Mouse (Mus musculus) brain, embryonic 18.5 days (tissue): ENCODE data around the gene 1700102P08Rik.
A peak's percentile ranks its signal among the peaks of the same experiment; 100 is the strongest.

Experiments used
- DNase-seq: peaks from one replicate; pipeline ENCODE4 v3.0.0-alpha.2; 2012; ENCODE audit warnings: low read depth, low spot score

1700102P08Rik gene

DNA sequence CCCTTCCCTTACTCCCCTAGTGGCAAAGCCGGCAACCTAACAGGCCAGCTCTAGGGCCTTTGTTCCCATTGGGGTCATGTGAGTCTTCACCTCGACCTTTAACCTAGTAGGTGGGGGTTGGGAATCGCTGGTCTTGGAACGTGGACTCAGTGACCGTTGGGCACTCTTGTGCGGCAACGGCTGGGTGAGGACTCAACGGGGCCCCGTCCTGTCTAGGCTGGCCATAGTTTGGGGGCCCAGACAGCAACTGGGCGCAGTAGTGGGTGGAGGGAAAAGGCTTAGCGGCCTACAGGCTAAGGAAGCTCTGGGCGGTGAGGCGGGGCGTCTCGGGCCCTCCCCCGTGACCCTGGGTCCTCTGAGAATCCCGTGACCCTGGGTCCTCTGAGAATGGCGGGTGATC, at the start of gene 1700102P08Rik:
TSS of gene 1700102P08Rik (plus strand) at position 130 of the 400 bp plus-strand sequence.
- DNase-seq = no peak

- no peak for DNase-seq
Observed at GRCm38 (mm10) chr9:108343331-108343730, 49.3 kb upstream of the 1700102P08Rik start.

DNA sequence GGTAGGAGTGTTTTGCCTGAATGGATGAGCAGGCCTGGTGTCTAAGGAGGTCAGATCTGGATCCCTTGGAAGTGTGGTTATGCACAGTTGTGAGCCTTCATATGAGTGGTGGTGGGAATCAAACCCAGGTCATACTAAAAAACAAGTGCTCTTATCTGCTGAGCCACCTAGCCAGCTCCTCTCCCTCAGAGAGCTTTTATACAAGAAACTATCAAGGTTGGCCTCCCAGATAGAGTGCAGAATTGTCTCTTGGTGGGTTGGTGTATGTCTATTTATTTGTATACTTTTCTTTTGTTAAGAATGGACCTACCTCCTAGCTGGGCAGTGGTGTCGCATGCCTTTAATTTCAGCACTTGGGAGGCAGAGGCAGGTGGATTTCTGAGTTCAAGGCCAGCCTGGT, 48.8 kb upstream of the 1700102P08Rik start:
- DNase-seq = no peak

- no peak for DNase-seq
Observed at GRCm38 (mm10) chr9:108344471-108344870, 48.1 kb upstream of the 1700102P08Rik start.

- DNase-seq = no peak
Observed at GRCm38 (mm10) chr9:108347024-108347423, 45.6 kb upstream of the 1700102P08Rik start.

- peak; percentile 80 for DNase-seq
Observed at GRCm38 (mm10) chr9:108347540-108348289, 44.9 kb upstream of the 1700102P08Rik start, which contains the start of gene Usp4. Gene Usp4 (plus strand): TSS chr9:108347853.

DNA sequence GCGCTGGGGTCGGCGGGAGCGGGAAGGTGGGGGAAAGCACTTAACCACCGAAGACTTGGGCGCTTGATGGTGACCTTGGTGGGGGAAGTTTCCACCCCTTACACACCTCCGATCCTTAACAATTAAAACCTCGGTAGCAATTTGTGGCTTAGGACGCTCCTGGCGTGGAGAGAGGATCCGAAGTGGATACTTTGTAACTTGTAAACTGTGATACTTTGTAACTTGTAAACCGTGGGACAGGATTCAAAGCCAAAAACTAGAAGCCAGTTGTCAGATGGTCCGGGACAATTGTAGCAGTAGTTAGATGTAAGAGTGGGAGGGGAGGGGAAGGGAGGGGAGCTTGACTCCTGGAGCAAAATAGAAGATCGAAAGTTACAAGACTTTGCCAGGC, 44.3 kb upstream of the 1700102P08Rik start:
- DNase-seq = no peak

DNA sequence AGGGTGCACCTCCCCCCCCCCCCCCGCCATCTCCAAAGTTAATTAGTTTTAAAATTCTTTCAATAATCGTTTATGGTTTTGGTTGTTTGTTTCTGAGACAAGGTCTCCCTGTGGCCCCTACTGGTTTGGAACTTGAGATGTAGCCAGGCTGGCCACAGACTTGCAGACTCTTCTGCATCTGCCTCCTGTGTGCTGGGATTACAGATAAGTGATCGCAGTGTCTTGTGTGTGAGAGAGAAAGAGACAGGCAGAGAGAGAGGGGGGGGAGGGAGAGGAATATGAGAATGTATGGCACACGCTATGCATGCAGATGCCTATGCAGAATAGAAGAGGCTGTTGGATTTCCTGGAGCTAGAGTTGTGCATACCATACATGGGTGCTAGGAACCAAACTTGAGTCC, 42.9 kb upstream of the 1700102P08Rik start:
- no peak for DNase-seq

DNA sequence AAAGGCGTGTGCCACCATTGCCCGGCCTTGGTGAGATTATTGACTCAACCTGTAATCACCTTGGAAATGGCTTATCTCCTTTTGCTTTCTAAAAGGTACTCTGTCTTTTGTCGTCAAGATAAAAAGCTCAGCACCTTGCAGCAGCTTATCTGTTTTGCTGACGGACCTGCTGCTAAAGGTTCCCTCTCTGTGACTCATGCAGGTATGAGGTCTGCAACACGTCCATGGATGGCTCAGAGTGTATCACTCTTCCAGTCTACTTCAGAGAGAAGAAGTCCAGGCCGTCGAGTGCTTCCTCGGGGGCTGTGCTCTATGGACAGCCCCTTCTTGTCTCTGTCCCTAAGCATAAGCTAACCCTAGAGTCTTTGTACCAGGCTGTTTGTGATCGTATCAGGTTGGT, 14.4 kb upstream of the 1700102P08Rik start:
- DNase-seq = no peak

DNA sequence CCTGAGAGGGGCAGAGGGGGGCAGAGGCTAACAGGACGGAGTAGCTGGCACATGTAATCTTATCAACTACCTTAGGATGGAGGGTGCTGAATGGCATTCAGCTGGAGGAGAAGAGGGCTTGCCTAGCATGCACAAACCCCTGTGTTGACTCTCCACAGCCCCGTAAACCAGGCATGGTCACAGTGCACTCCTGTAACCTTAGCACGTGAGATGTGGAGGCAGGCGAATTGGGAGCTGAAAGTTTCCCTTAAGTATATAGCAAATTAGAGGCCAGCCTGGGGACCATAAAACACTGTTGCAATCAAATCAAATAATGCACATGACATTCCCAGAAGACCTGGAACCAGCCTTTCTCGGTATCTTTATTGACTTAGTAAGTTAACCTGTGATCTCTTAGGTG, 13.9 kb upstream of the 1700102P08Rik start:
- no peak for DNase-seq

DNA sequence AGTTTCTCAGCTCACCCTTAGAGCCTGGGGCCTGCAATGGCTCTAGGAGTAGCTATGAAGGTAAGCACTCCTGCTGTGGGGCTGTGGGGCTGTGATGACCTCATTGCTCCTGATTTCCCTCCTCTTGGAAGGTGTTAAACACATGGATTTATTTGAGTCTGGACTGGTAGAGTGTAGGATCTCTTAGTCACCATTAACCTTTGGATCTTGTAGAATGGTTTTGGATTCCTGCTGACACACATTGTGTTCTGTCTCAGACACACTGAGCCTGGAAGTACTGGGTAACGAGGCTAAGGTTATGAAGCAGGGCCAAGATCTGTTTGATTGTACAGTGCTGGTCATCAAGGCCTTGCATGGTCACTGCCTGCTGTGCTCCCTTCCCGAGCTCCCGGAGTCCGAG, 13.3 kb upstream of the 1700102P08Rik start:
- no peak for DNase-seq

GRCm38 (mm10) chr9:108381382-108381781, 11.2 kb upstream of the 1700102P08Rik start:
- DNase-seq = no peak

DNA sequence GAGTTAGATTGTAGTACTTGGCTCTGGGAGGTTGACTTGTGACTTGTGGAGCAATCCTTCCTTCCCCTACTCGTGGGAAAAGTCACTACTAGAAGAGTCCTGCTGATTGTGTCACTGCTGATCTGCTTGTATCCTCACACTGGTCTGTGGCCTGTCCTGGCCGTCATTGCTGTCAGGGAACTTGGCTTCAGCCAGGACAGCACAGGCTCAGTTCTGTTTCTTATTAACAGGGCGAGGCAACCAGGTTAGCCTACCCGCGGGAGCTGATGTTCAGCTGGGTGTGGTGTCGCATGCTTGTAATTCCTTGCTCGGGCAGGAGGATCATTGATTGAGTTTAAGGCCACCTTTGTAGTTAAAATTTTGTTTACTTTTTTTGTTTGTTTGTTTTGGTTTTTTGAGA, 7.6 kb upstream of the 1700102P08Rik start:
- DNase-seq = no peak

DNA sequence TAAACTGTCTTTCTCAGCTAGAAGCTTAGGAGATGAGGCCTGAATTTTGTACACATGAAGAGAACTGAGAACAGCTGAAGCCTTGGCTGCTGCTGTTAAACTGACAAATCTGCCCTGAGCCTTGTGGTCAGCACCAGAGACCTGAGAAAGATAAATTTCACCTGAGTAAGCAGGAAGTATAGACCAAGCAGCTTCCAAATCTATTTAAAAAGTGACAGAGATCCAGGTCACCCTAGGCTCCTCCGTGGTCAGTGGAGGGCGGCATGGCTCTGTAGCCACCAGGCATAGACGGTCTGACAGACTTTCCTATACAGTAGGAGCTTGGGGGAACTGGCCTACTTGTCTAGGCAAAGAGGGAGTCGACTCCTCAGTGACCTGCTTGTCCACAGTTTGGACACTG, 5.8 kb upstream of the 1700102P08Rik start:
- DNase-seq = no peak

DNA sequence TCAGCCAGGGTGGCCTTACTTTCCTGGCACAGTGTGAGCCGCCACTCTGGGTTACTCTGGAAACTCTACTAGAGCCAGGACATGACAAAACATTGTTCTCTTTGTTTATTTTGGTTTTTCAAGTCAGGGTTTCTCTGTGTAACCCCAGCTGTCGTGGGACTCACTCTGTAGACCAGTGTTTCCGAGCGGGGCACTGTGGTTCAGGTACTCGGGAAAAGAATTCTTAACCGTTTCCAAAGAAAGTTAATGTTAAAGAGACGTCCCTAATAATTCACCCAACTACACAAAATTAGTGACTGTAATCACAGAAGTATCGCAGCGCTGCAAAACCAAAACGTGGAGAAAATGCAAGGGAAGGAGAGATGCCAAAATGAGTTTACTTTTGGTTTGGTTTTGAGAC, 4.0 kb upstream of the 1700102P08Rik start:
- DNase-seq = no peak

- DNase-seq = no peak
Observed at GRCm38 (mm10) chr9:108389220-108389619, 3.4 kb upstream of the 1700102P08Rik start.

DNA sequence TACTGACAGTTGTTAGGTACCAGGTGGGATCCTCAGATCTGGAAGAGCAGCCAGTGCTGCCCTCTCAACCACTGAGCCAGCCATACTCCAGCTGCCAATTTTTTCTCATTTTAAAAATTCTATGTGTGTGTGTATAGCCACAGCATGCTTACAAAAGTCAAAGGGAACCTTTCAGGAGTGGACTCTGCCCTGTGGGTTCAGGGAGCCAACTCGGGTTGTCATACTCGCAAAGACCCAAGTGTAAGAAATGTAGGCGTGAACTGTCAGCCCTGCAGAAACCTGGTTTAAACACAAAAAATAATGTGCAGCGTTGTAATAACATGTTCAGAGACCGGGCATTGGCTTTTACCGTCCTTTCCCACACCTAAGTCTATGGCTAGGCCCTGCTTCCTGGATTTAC, 1.6 kb downstream of the 1700102P08Rik start:
- DNase-seq = no peak

GRCm38 (mm10) chr9:108395427-108395826, 2.8 kb downstream of the 1700102P08Rik start:
- no peak for DNase-seq

- DNase-seq = no peak
Observed at GRCm38 (mm10) chr9:108398324-108398723, 5.7 kb downstream of the 1700102P08Rik start.

- DNase-seq = no peak
Observed at GRCm38 (mm10) chr9:108401186-108401960, 8.8 kb downstream of the 1700102P08Rik start.

- DNase-seq = no peak
Observed at GRCm38 (mm10) chr9:108403081-108403480, 10.5 kb downstream of the 1700102P08Rik start.

DNA sequence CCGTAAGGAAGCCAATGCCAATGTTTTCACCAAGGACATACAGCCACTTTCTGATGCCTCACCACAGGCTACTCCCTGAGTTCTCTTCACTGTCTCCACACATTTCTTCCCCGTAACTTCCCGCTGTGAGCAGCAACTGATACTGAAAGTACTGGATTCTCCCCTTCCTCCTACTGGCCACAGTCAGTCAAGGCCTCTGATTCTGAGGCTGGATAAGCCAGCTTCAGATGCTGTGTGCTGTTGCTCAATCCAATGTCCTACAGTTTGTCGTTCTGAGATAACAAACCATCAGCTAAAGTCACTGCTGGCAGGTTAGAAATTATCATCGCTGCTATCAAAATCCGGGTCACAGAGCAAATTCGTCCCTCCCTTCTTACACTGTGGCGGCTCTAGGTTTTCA, 11.8 kb downstream of the 1700102P08Rik start:
- DNase-seq = no peak

DNA sequence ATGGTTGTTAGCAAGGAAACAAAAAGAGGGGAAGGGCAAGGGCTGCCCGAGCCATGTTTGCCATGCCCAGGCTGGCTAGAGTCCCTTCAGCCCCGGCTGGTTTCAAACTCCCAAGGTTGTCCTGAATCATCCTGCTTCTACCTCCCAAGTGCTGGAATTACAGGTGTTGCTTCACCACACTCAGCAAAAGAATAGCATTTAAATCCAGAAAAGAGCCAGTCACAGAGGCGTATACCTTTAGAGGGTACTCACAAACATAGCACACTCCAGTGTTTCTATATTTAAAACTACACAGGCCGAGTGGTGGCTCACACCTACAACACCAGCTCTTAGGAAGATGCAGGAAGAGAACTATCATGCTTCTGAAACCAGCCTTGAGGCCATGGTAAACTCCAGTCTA, 16.9 kb downstream of the 1700102P08Rik start:
- DNase-seq = no peak
